Mouse (Mus musculus) urinary bladder, postnatal 0 days (tissue): ENCODE measurements around the gene Snx30. TPM values are rescaled to one million over a fixed set of nuclear protein-coding genes. Genes with fewer than 3 reads are reported as not detected.

Experiments
- polyA plus RNA-seq: library from polyadenylated mRNA; unstranded; fragments of >200 nt; fragmentation: Nextera tagmentation; extraction: Ambion mirVana; gene quantifications from 2 replicates; pipeline ENCODE4 v1.2.1, GENCODE M21; 2015

The Snx30 gene
- 5.7 and 6.6 TPM in 2 replicates for polyA plus RNA-seq

DNA sequence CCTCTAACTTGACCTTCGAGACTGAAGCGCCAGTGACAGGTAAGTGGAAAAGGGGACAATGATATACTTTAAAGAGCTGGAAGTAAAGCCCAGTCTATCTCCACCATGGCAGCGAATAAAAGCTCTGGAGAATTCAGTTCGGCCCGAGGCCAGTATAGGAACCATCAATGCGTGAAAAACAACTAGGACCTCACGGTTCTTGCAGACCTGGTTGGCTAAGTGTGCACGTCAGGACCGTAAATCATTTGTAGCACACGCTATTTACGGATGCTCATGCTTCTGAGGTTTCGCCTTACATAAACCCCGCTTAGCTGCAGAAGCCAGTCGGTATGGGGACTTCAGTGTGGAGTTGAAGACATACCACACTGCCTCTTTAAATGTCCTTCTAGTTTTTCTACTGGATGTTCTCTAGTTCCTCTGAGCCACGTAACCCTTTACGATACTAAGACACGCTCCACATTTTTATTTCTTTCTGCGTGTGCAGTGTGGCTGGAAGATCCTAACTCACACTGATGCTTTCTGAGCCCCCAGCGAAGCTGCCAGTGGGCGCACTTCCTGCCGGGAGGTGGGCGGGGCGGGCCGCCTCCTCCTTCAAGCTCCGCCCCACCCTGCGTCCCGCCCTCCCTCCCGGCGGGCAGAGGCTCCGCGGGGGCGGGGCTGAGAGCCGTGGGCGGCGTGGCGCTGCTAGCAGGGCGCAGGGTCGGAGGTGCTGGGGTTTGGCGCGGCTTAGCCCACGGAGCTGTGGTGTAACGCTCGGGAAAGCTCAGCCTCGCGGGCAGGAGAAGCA, at the start of gene Snx30:
Gene Snx30 (plus strand): TSS at position 660 of the 787 bp plus-strand sequence.

DNA sequence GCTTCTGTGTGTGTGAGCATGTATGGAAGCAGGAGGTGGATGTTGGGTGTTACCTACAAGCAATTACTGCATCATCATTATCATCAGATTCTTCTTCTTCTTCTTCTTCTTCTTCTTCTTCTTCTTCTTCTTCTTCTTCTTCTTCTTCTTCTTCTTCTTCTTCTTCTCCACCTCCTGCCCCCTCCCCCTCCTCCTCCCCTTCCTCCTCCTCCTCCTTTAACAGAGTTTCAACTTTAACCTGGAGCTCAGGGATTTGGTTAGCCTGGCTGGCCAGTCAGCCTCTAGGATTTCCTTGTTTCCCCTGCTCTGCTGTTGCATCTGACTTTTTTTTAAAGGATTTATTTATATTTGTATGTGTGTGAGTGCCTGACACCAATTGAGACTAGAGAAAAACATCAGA, 4.2 kb upstream of the Snx30 start, which contains the start of gene Inip:
Gene Inip (minus strand): TSS at position 101 of the 400 bp plus-strand sequence.

DNA sequence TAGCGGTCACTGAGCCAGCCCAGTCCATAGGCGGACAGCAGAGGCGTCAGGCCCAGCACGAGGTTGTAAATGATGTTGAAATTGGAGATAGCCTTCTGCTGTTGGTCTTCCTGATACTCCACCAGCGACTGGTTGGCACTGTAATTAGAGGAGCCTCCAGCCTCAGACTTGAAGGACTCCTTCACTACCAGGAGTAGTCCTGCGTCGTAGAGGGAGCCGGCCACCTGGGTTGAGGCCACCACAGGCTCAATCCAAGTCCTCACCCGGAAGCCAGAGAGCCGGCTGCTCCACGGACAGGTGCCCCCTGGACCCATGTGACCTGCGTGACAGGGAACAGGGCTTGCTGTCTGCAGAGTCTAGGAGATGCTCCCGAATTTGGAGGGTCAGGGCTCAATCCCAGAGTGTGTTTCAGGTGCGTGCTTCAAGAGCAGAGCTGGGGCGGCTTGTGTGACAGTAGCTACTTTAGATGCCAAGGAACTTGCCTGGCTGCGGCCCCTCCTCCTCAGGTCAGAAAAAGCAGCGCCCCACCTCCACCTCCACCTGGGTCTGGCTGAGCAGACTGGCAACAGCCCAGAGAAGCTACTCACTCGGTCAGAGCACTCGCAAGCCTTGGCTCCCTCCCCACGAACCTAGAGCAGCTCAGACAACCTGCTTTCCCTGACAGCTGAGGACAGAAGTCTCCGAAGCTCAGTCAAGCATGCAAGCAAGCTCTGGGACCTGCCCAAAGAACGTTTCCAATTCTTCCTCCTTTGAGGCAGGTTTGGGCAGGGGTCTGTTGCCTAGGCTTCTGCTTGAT, 109.2 kb downstream of the Snx30 start, which contains the start of gene Slc46a2:
Gene Slc46a2 (minus strand): TSS at position 449 of the 796 bp plus-strand sequence.

Other genes with a start within 250 kb of the Snx30 start
- 36.1 and 41.2 TPM in 2 replicates for gene Hsdl2, start 224.3 kb upstream of the Snx30 start, polyA plus RNA-seq
- gene E130308A19Rik, start 179.6 kb upstream of the Snx30 start, polyA plus RNA-seq: 8.4 and 8.5 TPM in 2 replicates
- 23.1 and 23.8 TPM in 2 replicates for gene Inip, start 4.3 kb upstream of the Snx30 start, polyA plus RNA-seq
- gene Slc46a2, start 109.2 kb downstream of the Snx30 start, polyA plus RNA-seq: 0.89 and 0.96 TPM in 2 replicates
- gene Mup4, start 154.9 kb downstream of the Snx30 start, polyA plus RNA-seq: not detected in 2 replicates
- not detected in 2 replicates for gene Mup6, start 158.5 kb downstream of the Snx30 start, polyA plus RNA-seq